Mouse (Mus musculus) forebrain, embryonic 10.5 days (tissue): ENCODE data around the gene Fam50a. TPM values are rescaled to one million over a fixed set of nuclear protein-coding genes. Genes with fewer than 3 reads are reported as not detected.
A peak's percentile ranks its signal among the peaks of the same experiment; 100 is the strongest.

ENCODE experiments used
- DNase-seq: peaks from one replicate; pipeline ENCODE4 v3.0.0-alpha.2; 2017; ENCODE audit warnings: low spot score; ENCODE audit errors: extremely low spot score
- H3K27ac ChIP-seq: fragments of 300-500 bp; sonication (generic); 2 replicates; pipeline ENCODE4 v1.5.1; 2016; ENCODE audit warnings: mild to moderate bottlenecking
- H3K27me3 ChIP-seq: fragments of 300-500 bp; sonication (generic); 2 replicates; pipeline ENCODE4 v1.6.1; 2016; ENCODE audit warnings: mild to moderate bottlenecking; ENCODE audit not compliant: poor library complexity, severe bottlenecking
- H3K36me3 ChIP-seq: fragments of 300-500 bp; sonication (generic); replicated peaks from 2 replicates; pipeline ENCODE4 v1.6.1; 2016; ENCODE audit warnings: mild to moderate bottlenecking, moderate library complexity
- H3K4me1 ChIP-seq: fragments of 300-500 bp; sonication (generic); 2 replicates; pipeline ENCODE4 v1.6.1; 2016
- H3K4me3 ChIP-seq: fragments of 300-500 bp; sonication (generic); 2 replicates; pipeline ENCODE4 v1.5.1; 2016; ENCODE audit warnings: mild to moderate bottlenecking, moderate library complexity
- H3K9me3 ChIP-seq: fragments of 300-500 bp; sonication (generic); 2 replicates; pipeline ENCODE4 v1.6.1; 2016; ENCODE audit warnings: mild to moderate bottlenecking, moderate library complexity
- whole genome bisulfite sequencing: fragments of 180-500 bp; shearing (Covaris S2); methylation state at CpG from one replicate; pipeline ENCODE4 v1.1.7; 2016; 5-methylcytosine and 5-hydroxymethylcytosine counted together
- polyA plus RNA-seq: library from polyadenylated mRNA; unstranded; fragments of >200 nt; fragmentation: Nextera tagmentation; extraction: Ambion mirVana; gene quantifications from 2 replicates; pipeline ENCODE4 v1.2.1, GENCODE M21; 2016

Fam50a gene
- 63.4 and 67.3 TPM in 2 replicates for polyA plus RNA-seq

- DNase-seq, result peak; percentile 79
- peaks cover 63% of the 10 kb centered on the region for H3K36me3 ChIP-seq
- no peaks in the 10 kb centered on the region for H3K27me3 ChIP-seq
- peaks cover 10% of the 10 kb centered on the region for H3K4me1 ChIP-seq
- peak within 1 kb of the TSS; percentile 87 for H3K27ac ChIP-seq
- WGBS, result 27% methylated on average over 59 of the region's 59 CpGs
- no peaks in the 10 kb centered on the region for H3K9me3 ChIP-seq
- H3K4me3 ChIP-seq, result peak within 1 kb of the TSS; percentile 70
These were observed at the start of gene Fam50a for GRCm38 (mm10) chrX:74312540-74313464. Fam50a (plus strand) TSS chrX:74313033.

DNA sequence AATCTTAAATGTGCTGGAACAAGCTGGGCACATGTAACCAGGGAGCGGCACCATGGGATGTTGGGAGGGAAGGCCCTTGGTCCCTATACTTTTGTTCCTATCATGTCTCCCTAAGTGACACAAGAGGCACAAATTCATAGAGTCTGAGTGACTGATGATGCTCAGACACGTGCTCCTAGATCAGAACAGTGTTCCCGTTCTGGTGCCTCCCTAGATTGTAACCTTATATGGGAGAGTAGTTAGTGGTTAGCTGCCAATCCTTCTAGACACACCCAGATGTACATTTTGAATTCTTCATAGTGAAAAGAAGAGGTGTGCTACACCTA lies 43.1 kb upstream of the Fam50a start:
- peaks cover 6% of the 10 kb centered on the region for H3K4me1 ChIP-seq
- DNase-seq, result peak; percentile 15
- H3K27ac ChIP-seq, result peak overlapping the region; percentile 94
- no peaks in the 10 kb centered on the region for H3K27me3 ChIP-seq
- H3K9me3 ChIP-seq, result no peaks in the 10 kb centered on the region
- peaks cover 16% of the 10 kb centered on the region for H3K36me3 ChIP-seq
- WGBS, result 27% methylated on average over 3 of the region's 3 CpGs
- peak overlapping the region; percentile 63 for H3K4me3 ChIP-seq

GRCm38 (mm10) chrX:74270062-74270901 lies 42.6 kb upstream of the Fam50a start, which contains the start of gene Rpl10:
Rpl10 (plus strand) TSS chrX:74270812.
- H3K27ac ChIP-seq, result peak within 1 kb of the TSS; percentile 94
- WGBS, result 18% methylated on average over 42 of the region's 42 CpGs
- peak; percentile 85 for DNase-seq
- peak within 1 kb of the TSS; percentile 63 for H3K4me3 ChIP-seq
- no peaks in the 10 kb centered on the region for H3K9me3 ChIP-seq
- H3K4me1 ChIP-seq, result peaks cover 6% of the 10 kb centered on the region
- H3K36me3 ChIP-seq, result peaks cover 16% of the 10 kb centered on the region
- H3K27me3 ChIP-seq, result no peaks in the 10 kb centered on the region

- 22% methylated on average over 27 of the region's 27 CpGs for WGBS
- DNase-seq, result peak; percentile 25
- peak overlapping the region; percentile 63 for H3K4me3 ChIP-seq
- no peaks in the 10 kb centered on the region for H3K9me3 ChIP-seq
- peak overlapping the region; percentile 87 for H3K27ac ChIP-seq
- H3K27me3 ChIP-seq, result no peaks in the 10 kb centered on the region
- peaks cover 16% of the 10 kb centered on the region for H3K36me3 ChIP-seq
- peaks cover 6% of the 10 kb centered on the region for H3K4me1 ChIP-seq
These were observed 41.8 kb upstream of the Fam50a start for GRCm38 (mm10) chrX:74270902-74271551.

DNA sequence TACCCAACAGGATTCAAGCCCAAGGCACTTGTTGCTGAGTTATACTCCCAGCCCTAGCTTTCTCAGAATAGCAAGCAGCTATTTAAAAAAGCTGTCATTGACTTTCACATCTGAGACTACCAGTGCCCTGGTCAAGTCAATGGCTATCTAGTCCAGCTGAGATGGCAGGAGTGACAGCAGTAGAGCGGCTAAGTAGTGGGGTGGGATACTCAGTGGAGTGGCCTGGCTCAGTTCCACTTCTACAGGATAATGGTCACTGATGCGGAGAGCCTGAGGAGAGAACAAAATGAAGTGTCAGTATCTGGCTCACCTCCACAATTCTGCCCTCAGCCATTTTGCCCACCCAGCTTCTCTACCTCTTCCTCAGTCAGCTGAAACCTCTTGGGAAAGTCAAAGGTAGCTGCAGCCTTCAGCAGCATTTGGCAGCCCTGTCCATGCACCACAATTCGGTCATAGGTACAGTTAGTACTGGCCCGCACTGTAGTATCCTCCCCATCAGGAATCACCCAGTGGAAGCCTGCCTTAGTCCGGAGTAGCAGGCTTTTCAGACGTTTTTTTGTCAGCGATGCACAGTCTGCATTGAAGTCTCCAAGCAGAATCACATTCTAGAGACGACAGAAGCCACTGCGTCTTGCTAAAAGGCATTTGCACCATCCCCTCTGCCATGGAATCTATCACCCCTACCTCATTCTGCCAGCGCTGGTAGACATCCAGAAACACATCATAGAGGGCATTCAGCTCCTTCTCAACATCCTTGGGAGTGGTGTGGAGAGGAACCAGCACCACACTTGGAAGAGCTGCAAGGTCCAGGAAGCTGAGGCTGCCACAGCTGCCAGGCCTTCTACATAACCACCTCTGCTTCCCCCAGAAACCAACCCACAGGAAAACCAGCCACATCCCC lies 39.2 kb upstream of the Fam50a start:
- Histone ChIP-seq H3K4me3 (no peak overlapping the region), H3K36me3 (peaks cover 16% of the 10 kb centered on the region), H3K9me3 (no peaks in the 10 kb centered on the region), H3K27ac (no peak overlapping the region), H3K4me1 (peaks cover 6% of the 10 kb centered on the region), H3K27me3 (no peaks in the 10 kb centered on the region)
- DNase-seq, result peak; percentile 19
- WGBS, result 32% methylated on average over 10 of the region's 10 CpGs

DNA sequence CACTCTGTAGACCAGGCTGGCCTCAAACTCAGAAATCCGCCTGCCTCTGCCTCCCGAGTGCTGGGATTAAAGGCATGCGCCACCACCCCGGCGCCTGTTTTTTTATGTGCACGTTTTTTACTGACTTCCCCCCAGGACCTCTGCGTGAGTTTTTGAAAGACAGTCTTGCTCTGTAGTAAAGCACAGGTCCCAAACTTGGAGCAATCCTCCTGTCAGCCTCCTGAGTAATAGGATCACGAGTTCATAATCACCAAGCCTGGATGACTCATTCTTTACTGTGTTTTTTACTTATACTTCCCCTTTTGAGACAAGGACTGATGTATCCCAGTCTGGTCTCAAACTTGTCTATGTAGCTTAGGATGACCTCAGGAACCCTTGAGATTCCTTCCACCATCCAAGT lies 34.9 kb upstream of the Fam50a start:
- Histone ChIP-seq H3K27ac (no peak overlapping the region), H3K4me1 (peaks cover 11% of the 10 kb centered on the region), H3K4me3 (no peak overlapping the region), H3K9me3 (no peaks in the 10 kb centered on the region), H3K27me3 (no peaks in the 10 kb centered on the region), H3K36me3 (peaks cover 6% of the 10 kb centered on the region)
- DNase-seq, result no peak
- 77% methylated on average over 8 of the region's 8 CpGs for WGBS

- Histone ChIP-seq H3K27me3 (no peaks in the 10 kb centered on the region), H3K36me3 (no peaks in the 10 kb centered on the region), H3K4me3 (peak overlapping the region; percentile 69), H3K9me3 (no peaks in the 10 kb centered on the region), H3K27ac (peak overlapping the region; percentile 88), H3K4me1 (peaks cover 20% of the 10 kb centered on the region)
- DNase-seq, result no peak
- WGBS, result 19% methylated on average over 14 of the region's 14 CpGs
These were observed 31.6 kb upstream of the Fam50a start for GRCm38 (mm10) chrX:74281041-74281731.

DNA sequence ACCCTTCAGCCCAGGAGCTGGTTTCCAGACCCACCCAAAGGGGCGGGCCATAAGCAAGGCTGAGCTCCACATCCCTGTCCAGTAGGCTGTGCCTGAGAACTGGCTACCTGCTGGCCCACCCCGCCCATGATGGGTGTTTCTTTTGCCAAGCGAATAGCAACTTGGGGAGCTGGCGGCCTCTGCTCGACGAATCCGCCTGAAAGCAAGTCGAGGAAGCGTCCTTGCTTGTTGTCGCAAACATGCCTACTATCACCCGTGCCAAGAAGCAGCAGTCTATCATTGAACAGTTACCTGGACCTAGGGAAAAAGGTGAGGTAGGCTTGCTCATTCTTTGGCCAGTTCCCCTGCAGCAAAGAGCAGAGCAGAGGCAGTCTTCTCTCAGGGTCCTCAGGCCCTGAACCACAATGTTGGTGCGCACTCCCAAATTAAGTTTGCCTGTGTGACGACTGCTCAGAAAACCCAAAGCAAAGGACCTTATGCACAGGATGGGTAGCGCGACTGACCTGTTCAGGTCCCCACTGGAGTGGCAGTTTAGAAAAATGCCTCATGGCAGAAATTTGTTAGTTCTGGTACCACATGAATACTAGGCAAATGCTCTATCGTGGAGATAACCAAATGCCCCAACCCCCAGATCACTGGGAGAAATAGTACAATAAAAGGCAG lies 31.0 kb upstream of the Fam50a start, which contains the start of the genes Taz and Dnase1l1:
TSS of gene Taz (plus strand) at position 181 of the 663 bp plus-strand sequence.
TSS of gene Dnase1l1 (minus strand) at position 606 of the 663 bp plus-strand sequence.
- 19% methylated on average over 16 of the region's 16 CpGs for WGBS

GRCm38 (mm10) chrX:74282395-74283091 lies 30.3 kb upstream of the Fam50a start:
- peak overlapping the region; percentile 69 for H3K4me3 ChIP-seq
- 18% methylated on average over 39 of the region's 39 CpGs for WGBS
- no peaks in the 10 kb centered on the region for H3K27me3 ChIP-seq
- peaks cover under 1% of the 10 kb centered on the region; the same call in 1 of the 2 replicates for H3K36me3 ChIP-seq
- H3K27ac ChIP-seq, result peak overlapping the region; percentile 88
- DNase-seq, result peak; percentile 75
- H3K4me1 ChIP-seq, result peaks cover 20% of the 10 kb centered on the region
- no peaks in the 10 kb centered on the region for H3K9me3 ChIP-seq

More for the DNA sequence above, 31.0 kb upstream of the Fam50a start, which contains the start of the genes Taz and Dnase1l1:
- H3K27me3 ChIP-seq, result no peaks in the 10 kb centered on the region
- H3K9me3 ChIP-seq, result no peaks in the 10 kb centered on the region
- H3K4me3 ChIP-seq, result peak within 1 kb of the TSS; percentile 69
- H3K4me1 ChIP-seq, result peaks cover 20% of the 10 kb centered on the region
- peak within 1 kb of the TSS; percentile 88 for H3K27ac ChIP-seq
- DNase-seq, result peak; percentile 50
- H3K36me3 ChIP-seq, result no peaks in the 10 kb centered on the region

GRCm38 (mm10) chrX:74283092-74283437 lies 29.8 kb upstream of the Fam50a start:
- Histone ChIP-seq H3K27ac (peak overlapping the region; percentile 88), H3K36me3 (peaks cover 5% of the 10 kb centered on the region), H3K27me3 (no peaks in the 10 kb centered on the region), H3K9me3 (no peaks in the 10 kb centered on the region), H3K4me3 (peak overlapping the region; percentile 69), H3K4me1 (peaks cover 20% of the 10 kb centered on the region)
- 58% methylated on average over 5 of the region's 5 CpGs for WGBS
- DNase-seq, result no peak
